Mouse (Mus musculus): Measurements from ENCODE around the gene Acss1. TPM values are rescaled to one million over a fixed set of nuclear protein-coding genes. Genes with fewer than 3 reads are reported as not detected.

The Acss1 gene
- 10 to 100 TPM; 26.4 to 26.8 TPM for total RNA-seq (2021)
- long read RNA-seq, experiment 1, transcript Acss1-201 (14 exons, 3,618 nt): major isoform, 31 of 37 reads
- long read RNA-seq, experiment 1, partial matches to known transcripts: 3 of 37 reads
- long read RNA-seq, experiment 1, other reads (novel, unspliced or antisense): 3 of 37 reads
- long read RNA-seq, experiment 2, transcript Acss1-201 (14 exons, 3,618 nt): major isoform, 41 of 52 reads
- long read RNA-seq, experiment 2, partial matches to known transcripts: 3 of 52 reads
- long read RNA-seq, experiment 2, other reads (novel, unspliced or antisense): 8 of 52 reads

DNA sequence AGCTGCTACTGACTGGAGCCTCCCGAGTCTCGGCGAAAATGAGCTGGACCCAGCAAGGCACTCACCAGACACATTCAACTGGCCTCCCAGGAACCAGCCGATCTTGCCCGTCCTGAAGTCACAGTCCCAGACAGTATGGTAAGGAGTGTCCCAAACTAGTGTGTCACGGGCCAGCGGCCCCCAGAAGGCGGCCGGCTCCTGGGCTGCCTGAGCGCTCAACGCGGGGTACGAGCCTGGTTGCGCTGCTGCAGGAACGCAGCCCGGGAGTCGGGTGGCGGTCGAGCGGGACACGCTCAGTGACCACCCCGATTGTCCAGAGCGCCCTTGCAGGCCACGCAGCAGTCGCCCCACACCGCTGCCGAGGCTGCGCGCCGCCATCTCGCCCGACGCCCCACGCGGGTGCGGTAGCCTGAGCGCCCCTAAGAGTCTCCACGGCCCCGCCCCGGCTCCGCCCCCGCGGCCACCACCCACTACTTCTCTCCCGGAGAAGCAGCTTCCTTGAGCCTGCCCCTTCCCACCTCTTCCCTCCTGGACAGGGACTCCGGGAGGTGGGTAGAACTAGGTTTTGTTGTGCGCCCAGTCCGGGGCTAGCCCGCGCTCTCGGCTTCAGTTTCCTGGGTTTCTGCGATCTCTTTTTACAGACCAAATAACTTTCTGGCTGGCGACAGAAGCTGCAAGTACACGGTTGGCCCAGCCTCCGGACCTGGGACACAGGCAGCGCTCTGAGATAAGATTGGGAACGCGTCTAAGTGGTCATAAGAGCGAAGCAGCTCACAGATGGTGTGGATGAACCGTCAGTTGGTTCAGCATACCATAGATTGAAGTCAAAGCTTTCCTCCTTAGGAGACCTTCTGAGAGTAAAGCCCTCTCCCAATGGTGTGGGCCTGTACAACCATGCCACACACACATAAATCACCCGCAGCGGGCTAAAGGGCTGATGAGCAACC lies at the start of gene Acss1:
Acss1 (minus strand) TSS at position 681 of the 947 bp plus-strand sequence.
- Histone ChIP-seq H3K4me3 (peak within 1 kb of the TSS; percentile 79), H3K27ac (peak within 1 kb of the TSS; percentile 94)
- peak; percentile 65 to 66 for DNase-seq (ENCODE audit: low spot score in 2 of 2)
- no peak for TF ChIP-seq CTCF (conservative IDR thresholded peaks at IDR 0.05)

- DNase-seq (ENCODE audit: low spot score in 2 of 2): peak; percentile 22 to 32
- peak overlapping the region; percentile 69 for H3K27ac ChIP-seq
Measured at GRCm38 (mm10) chr2:150712167-150712674, 43.9 kb upstream of the Acss1 start.

DNA sequence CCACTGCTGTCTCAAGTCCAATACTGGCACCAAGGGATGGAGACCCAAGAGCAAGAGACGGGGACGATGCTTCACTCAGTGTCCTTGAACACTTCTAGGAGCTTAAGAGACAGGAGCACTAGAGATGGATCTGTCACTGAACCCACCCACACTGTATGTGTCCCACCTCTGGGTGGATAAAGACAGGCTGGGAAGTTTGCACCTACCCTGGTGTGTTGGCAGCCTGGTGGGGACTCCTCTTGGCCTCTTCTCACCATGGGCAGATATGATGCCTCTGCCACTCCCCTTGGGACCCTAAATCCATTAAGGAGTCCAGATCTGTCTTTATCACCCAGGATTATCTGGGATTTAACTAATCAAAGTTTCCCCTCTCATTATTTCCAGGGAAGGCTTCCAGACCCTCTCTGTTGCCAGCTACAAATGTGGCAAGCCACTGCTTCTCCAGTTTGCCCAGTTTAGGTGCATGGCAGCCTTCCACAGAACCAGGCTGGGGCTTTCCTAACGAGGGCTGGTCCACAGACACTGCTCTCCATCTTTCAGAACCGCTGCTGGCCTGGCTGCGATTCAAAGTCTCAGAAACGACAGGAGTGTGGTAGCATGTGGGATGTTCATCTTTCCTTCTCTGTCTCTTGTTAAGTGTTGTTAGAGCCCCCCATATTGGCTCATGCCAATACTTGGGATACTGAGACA lies 23.3 kb upstream of the Acss1 start:
- no peak overlapping the region for H3K27ac ChIP-seq
- DNase-seq (ENCODE audit: low spot score in 2 of 2): no peak
- H3K4me3 ChIP-seq: no peak overlapping the region
- no peak for TF ChIP-seq CTCF (conservative IDR thresholded peaks at IDR 0.05)

More at GRCm38 (mm10) chr2:150712167-150712674, 43.9 kb upstream of the Acss1 start:
- no peak for TF ChIP-seq CTCF (conservative IDR thresholded peaks at IDR 0.05)
- no peak overlapping the region for H3K4me3 ChIP-seq

DNA sequence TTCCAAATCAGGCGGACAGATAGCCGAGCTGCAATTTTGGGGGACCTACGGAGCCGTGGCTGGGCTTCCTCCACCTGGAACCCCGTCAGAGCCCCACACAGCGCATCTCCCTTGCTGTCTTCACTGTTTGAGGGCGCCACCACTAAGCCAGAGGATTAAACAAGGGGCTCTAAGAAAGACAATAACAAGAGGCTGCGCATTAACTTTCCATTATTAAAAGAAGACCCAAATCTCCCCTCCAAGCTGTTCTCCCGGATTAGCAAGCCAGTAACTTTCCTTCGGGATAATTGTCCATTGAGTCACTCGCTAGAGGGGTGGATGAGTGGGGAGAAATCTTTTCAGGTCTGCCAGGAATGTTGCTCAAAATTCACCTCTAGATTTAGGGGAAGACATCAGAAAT lies 21.9 kb upstream of the Acss1 start:
- DNase-seq (ENCODE audit: low spot score in 2 of 2): no peak
- H3K27ac ChIP-seq: no peak overlapping the region
- no peak overlapping the region for H3K4me3 ChIP-seq
- no peak for TF ChIP-seq CTCF (conservative IDR thresholded peaks at IDR 0.05)

- no peak for TF ChIP-seq CTCF (conservative IDR thresholded peaks at IDR 0.05)
- Histone ChIP-seq H3K4me3 (peak within 1 kb of the TSS; percentile 38), H3K27ac (no peak within 1 kb of the TSS)
- no peak for DNase-seq (ENCODE audit: low spot score in 2 of 2)
Measured at GRCm38 (mm10) chr2:150689223-150689800, 21.0 kb upstream of the Acss1 start, which contains the start of gene Vsx1. Vsx1 (minus strand) TSS chr2:150689360.

DNA sequence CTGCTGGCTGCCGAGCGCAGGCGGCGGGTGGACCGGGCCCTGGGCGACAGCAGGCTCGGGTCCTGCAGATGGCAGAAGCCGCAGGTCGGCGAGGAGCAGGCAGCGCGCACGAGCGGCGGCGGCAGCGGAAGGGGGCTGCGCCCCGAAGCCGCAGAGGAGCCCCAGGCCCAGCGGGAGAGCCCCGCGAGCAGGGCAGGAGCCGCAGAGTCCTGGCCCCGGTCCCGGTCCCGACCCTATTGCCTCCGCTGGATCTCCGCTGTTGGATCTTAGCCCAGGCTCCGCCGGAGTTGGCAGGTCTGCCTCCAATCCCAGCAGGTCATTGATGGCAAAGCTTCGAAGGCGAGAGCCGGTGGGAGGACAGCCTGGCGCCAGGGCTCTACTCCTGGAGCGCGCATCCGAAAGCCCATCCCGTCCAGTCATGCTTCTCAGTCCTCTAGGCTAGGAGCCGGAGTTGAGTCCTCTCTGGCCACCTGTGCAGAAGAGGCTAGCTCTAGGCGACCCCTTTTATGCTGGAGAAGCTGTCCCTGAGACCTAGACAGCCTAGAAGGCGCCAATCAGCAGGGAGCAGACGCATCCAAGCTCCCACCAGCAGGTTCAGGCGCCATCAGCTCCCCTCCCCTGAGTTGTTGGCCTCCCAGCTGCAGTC lies 20.4 kb upstream of the Acss1 start:
- H3K4me3 ChIP-seq: peak overlapping the region; percentile 38
- no peak for TF ChIP-seq CTCF (conservative IDR thresholded peaks at IDR 0.05)
- peak; percentile 37 to 57 for DNase-seq (ENCODE audit: low spot score in 2 of 2)
- no peak overlapping the region for H3K27ac ChIP-seq

GRCm38 (mm10) chr2:150687871-150688540 lies 19.7 kb upstream of the Acss1 start:
- DNase-seq (ENCODE audit: low spot score in 2 of 2): no peak
- TF ChIP-seq CTCF (conservative IDR thresholded peaks at IDR 0.05): no peak
- peak overlapping the region; percentile 38 for H3K4me3 ChIP-seq
- no peak overlapping the region for H3K27ac ChIP-seq

GRCm38 (mm10) chr2:150685389-150685788 lies 17.1 kb upstream of the Acss1 start:
- H3K4me3 ChIP-seq: no peak overlapping the region
- no peak for TF ChIP-seq CTCF (conservative IDR thresholded peaks at IDR 0.05)
- DNase-seq (ENCODE audit: low spot score in 2 of 2): no peak
- H3K27ac ChIP-seq: no peak overlapping the region

- Histone ChIP-seq H3K4me3 (no peak overlapping the region), H3K27ac (no peak overlapping the region)
- no peak for TF ChIP-seq CTCF (conservative IDR thresholded peaks at IDR 0.05)
- no peak for DNase-seq (ENCODE audit: low spot score in 2 of 2)
Measured at GRCm38 (mm10) chr2:150684451-150684850, 16.2 kb upstream of the Acss1 start.

DNA sequence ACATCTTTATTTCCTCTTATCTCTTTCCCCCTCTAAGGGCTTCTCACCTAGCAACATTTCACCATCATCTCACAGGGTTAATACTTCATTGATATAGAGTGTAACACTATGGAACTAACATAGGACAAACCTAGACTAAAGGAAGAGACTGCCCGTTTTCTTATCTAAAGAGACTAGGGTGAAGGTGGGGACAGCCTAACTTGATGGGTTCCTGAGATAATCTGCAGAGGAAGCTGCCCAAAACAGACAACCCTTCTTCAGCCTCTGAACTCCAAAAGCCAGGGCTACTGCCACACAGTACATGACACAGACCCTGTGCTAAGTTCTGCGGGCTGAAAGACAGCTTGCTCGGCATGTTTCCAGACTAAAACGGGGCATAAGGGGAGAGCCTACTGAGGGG lies 13.3 kb upstream of the Acss1 start:
- TF ChIP-seq CTCF (conservative IDR thresholded peaks at IDR 0.05): no peak

DNA sequence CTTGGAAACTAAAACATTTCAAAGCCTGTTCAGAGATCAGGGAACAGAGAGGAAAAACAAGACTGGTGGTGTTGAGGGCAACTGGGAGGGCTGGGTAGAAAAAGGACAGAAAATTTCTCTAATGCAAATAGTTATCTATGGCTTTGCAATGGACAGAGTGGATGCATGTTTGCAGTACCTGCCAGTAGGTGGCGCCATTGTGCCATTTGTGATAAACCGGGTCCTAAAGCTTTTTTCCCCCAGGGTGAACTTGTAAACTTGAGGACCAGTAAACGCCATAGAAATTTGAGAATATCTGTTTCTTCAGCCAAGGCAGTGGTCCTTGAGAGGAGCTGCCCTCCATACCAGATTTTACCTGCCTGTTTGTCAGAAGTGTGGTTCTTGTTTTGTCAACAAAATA lies 10.1 kb upstream of the Acss1 start:
- DNase-seq (ENCODE audit: low spot score in 2 of 2): peak; percentile 37 to 83
- H3K4me3 ChIP-seq: no peak overlapping the region
- TF ChIP-seq CTCF (conservative IDR thresholded peaks at IDR 0.05): peak; percentile 98
- H3K27ac ChIP-seq: no peak overlapping the region

More for the DNA sequence above, 13.3 kb upstream of the Acss1 start:
- no peak overlapping the region for H3K27ac ChIP-seq
- DNase-seq (ENCODE audit: low spot score in 2 of 2): no peak
- no peak overlapping the region for H3K4me3 ChIP-seq

Data from layer of hippocampus, adult 2 months (tissue).